Mouse (Mus musculus): ENCODE results near the gene Eif2a. TPM values are rescaled to one million over a fixed set of nuclear protein-coding genes. Genes with fewer than 3 reads are reported as not detected.

Gene Eif2a
- polyA plus RNA-seq, 1 experiment = 196 TPM

GRCm38 (mm10) chr3:58511581-58511980 is 14.0 kb upstream of the Eif2a start:
- no peak overlapping the region for H3K27ac ChIP-seq (ENCODE audit: insufficient read depth, low read length)
- no peak overlapping the region for H3K4me3 ChIP-seq (ENCODE audit: low read depth, low read length)
- H3K27me3 ChIP-seq (ENCODE audit: control insufficient read depth, insufficient read depth, low read length, poor library complexity, severe bottlenecking) = no peaks in the 10 kb centered on the region
- no peak for TF ChIP-seq POLR2A (IDR thresholded peaks at IDR 0.05; ENCODE audit: insufficient read depth, low read length)
- peak; percentile 62 for TF ChIP-seq CTCF (IDR thresholded peaks at IDR 0.05; ENCODE audit: low read depth, low read length)
- no peaks in the 10 kb centered on the region for H3K4me1 ChIP-seq (ENCODE audit: control insufficient read depth, insufficient read depth, low read length)
- no peaks in the 10 kb centered on the region for H3K9me3 ChIP-seq (replicated peaks; ENCODE audit: control insufficient read depth, insufficient read depth, low read length, poor library complexity, severe bottlenecking)
- H3K36me3 ChIP-seq (ENCODE audit: control insufficient read depth, insufficient read depth, low read length, poor library complexity, severe bottlenecking) = no peaks in the 10 kb centered on the region
- H3K9ac ChIP-seq (ENCODE audit: low read depth, poor library complexity, severe bottlenecking) = no peak overlapping the region

DNA sequence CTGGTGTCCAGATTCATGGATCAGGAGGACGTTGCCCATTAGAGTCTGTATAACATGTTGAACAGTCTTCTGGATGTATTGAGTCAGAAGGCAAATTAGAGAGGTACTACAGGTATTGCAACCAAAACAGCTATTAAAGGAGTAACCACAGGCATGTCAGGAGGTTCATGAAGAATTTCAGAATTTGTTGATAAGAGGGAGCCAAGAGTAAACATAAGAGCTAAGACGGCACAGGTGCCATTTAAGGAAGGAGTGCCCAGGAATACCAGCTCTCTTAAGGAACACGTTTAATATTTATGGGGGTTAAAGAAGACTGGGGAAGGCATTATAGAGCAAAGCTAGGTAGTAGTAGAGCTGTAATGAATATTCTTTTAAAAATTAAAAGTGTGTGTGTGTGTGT is 12.9 kb upstream of the Eif2a start:
- Histone ChIP-seq H3K36me3 (ENCODE audit: control insufficient read depth, insufficient read depth, low read length, poor library complexity, severe bottlenecking) (no peaks in the 10 kb centered on the region), H3K9ac (ENCODE audit: low read depth, poor library complexity, severe bottlenecking) (no peak overlapping the region), H3K4me3 (ENCODE audit: low read depth, low read length) (no peak overlapping the region), H3K27ac (ENCODE audit: insufficient read depth, low read length) (no peak overlapping the region), H3K9me3 (replicated peaks; ENCODE audit: control insufficient read depth, insufficient read depth, low read length, poor library complexity, severe bottlenecking) (no peaks in the 10 kb centered on the region), H3K27me3 (ENCODE audit: control insufficient read depth, insufficient read depth, low read length, poor library complexity, severe bottlenecking) (no peaks in the 10 kb centered on the region), H3K4me1 (ENCODE audit: control insufficient read depth, insufficient read depth, low read length) (no peaks in the 10 kb centered on the region)
- TF ChIP-seq EP300 (IDR thresholded peaks at IDR 0.05; ENCODE audit: insufficient read depth, low read depth, low read length) = no peak
- TF ChIP-seq CTCF (IDR thresholded peaks at IDR 0.05; ENCODE audit: low read depth, low read length) = no peak
- TF ChIP-seq POLR2A (IDR thresholded peaks at IDR 0.05; ENCODE audit: insufficient read depth, low read length) = no peak

- TF ChIP-seq POLR2A (IDR thresholded peaks at IDR 0.05; ENCODE audit: insufficient read depth, low read length) (no peak), EP300 (IDR thresholded peaks at IDR 0.05; ENCODE audit: insufficient read depth, low read depth, low read length) (no peak), CTCF (IDR thresholded peaks at IDR 0.05; ENCODE audit: low read depth, low read length) (no peak)
- H3K4me3 ChIP-seq (ENCODE audit: low read depth, low read length) = no peak overlapping the region
- H3K27ac ChIP-seq (ENCODE audit: insufficient read depth, low read length) = no peak overlapping the region
- no peaks in the 10 kb centered on the region for H3K9me3 ChIP-seq (replicated peaks; ENCODE audit: control insufficient read depth, insufficient read depth, low read length, poor library complexity, severe bottlenecking)
- no peaks in the 10 kb centered on the region for H3K4me1 ChIP-seq (ENCODE audit: control insufficient read depth, insufficient read depth, low read length)
- no peaks in the 10 kb centered on the region for H3K27me3 ChIP-seq (ENCODE audit: control insufficient read depth, insufficient read depth, low read length, poor library complexity, severe bottlenecking)
- H3K36me3 ChIP-seq (ENCODE audit: control insufficient read depth, insufficient read depth, low read length, poor library complexity, severe bottlenecking) = no peaks in the 10 kb centered on the region
- H3K9ac ChIP-seq (ENCODE audit: low read depth, poor library complexity, severe bottlenecking) = no peak overlapping the region
Observed at GRCm38 (mm10) chr3:58513483-58513882, 12.1 kb upstream of the Eif2a start.

- TF ChIP-seq CTCF (IDR thresholded peaks at IDR 0.05; ENCODE audit: low read depth, low read length) (no peak), POLR2A (IDR thresholded peaks at IDR 0.05; ENCODE audit: insufficient read depth, low read length) (no peak), EP300 (IDR thresholded peaks at IDR 0.05; ENCODE audit: insufficient read depth, low read depth, low read length) (no peak)
- no peaks in the 10 kb centered on the region for H3K4me1 ChIP-seq (ENCODE audit: control insufficient read depth, insufficient read depth, low read length)
- no peak overlapping the region for H3K4me3 ChIP-seq (ENCODE audit: low read depth, low read length)
- H3K27ac ChIP-seq (ENCODE audit: insufficient read depth, low read length) = no peak overlapping the region
- no peaks in the 10 kb centered on the region for H3K27me3 ChIP-seq (ENCODE audit: control insufficient read depth, insufficient read depth, low read length, poor library complexity, severe bottlenecking)
- H3K9me3 ChIP-seq (replicated peaks; ENCODE audit: control insufficient read depth, insufficient read depth, low read length, poor library complexity, severe bottlenecking) = no peaks in the 10 kb centered on the region
- H3K9ac ChIP-seq (ENCODE audit: low read depth, poor library complexity, severe bottlenecking) = no peak overlapping the region
- peaks cover 1% of the 10 kb centered on the region; the same call in 1 of the 2 replicates for H3K36me3 ChIP-seq (ENCODE audit: control insufficient read depth, insufficient read depth, low read length, poor library complexity, severe bottlenecking)
Observed at GRCm38 (mm10) chr3:58515947-58516601, 9.5 kb upstream of the Eif2a start.

- H3K27ac ChIP-seq (ENCODE audit: insufficient read depth, low read length) = no peak overlapping the region
- no peaks in the 10 kb centered on the region for H3K9me3 ChIP-seq (replicated peaks; ENCODE audit: control insufficient read depth, insufficient read depth, low read length, poor library complexity, severe bottlenecking)
- H3K27me3 ChIP-seq (ENCODE audit: control insufficient read depth, insufficient read depth, low read length, poor library complexity, severe bottlenecking) = no peaks in the 10 kb centered on the region
- no peak for TF ChIP-seq EP300 (IDR thresholded peaks at IDR 0.05; ENCODE audit: insufficient read depth, low read depth, low read length)
- no peak for TF ChIP-seq CTCF (IDR thresholded peaks at IDR 0.05; ENCODE audit: low read depth, low read length)
- no peak for TF ChIP-seq POLR2A (IDR thresholded peaks at IDR 0.05; ENCODE audit: insufficient read depth, low read length)
- no peaks in the 10 kb centered on the region for H3K4me1 ChIP-seq (ENCODE audit: control insufficient read depth, insufficient read depth, low read length)
- H3K4me3 ChIP-seq (ENCODE audit: low read depth, low read length) = no peak overlapping the region
- peaks cover 6% of the 10 kb centered on the region for H3K36me3 ChIP-seq (ENCODE audit: control insufficient read depth, insufficient read depth, low read length, poor library complexity, severe bottlenecking)
- no peak overlapping the region for H3K9ac ChIP-seq (ENCODE audit: low read depth, poor library complexity, severe bottlenecking)
Observed at GRCm38 (mm10) chr3:58516602-58516976, 9.0 kb upstream of the Eif2a start.

DNA sequence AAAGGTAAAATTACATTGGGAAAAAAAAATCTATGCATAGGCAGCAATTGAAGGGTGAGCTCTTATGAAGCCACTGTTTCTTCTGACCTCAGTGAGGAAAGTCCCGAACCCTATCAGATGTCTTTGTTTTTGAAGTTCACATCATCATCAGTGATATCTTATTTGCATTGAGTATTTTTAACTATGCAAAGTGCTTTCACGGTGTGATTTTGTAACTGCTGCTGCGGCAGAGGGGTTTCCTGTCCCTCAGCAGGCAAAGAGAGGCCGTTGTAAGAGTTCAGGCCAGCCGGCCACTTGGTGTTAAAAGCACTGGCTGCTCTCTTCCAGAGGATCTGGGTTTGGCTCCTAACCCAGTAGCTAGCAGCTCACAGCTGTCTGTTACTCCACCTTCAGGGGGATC is 8.4 kb upstream of the Eif2a start:
- Histone ChIP-seq H3K4me1 (ENCODE audit: control insufficient read depth, insufficient read depth, low read length) (no peaks in the 10 kb centered on the region), H3K4me3 (ENCODE audit: low read depth, low read length) (no peak overlapping the region), H3K9ac (ENCODE audit: low read depth, poor library complexity, severe bottlenecking) (no peak overlapping the region), H3K9me3 (replicated peaks; ENCODE audit: control insufficient read depth, insufficient read depth, low read length, poor library complexity, severe bottlenecking) (no peaks in the 10 kb centered on the region), H3K27me3 (ENCODE audit: control insufficient read depth, insufficient read depth, low read length, poor library complexity, severe bottlenecking) (no peaks in the 10 kb centered on the region), H3K36me3 (ENCODE audit: control insufficient read depth, insufficient read depth, low read length, poor library complexity, severe bottlenecking) (peaks cover 8% of the 10 kb centered on the region), H3K27ac (ENCODE audit: insufficient read depth, low read length) (no peak overlapping the region)
- TF ChIP-seq CTCF (IDR thresholded peaks at IDR 0.05; ENCODE audit: low read depth, low read length) (no peak), EP300 (IDR thresholded peaks at IDR 0.05; ENCODE audit: insufficient read depth, low read depth, low read length) (no peak), POLR2A (IDR thresholded peaks at IDR 0.05; ENCODE audit: insufficient read depth, low read length) (no peak)
